Mouse (Mus musculus) left cerebral cortex, adult 9 months (tissue): Measurements from ENCODE around the gene Gm13083.
"Not testable (repeated sequence)": the region's sequence is repeated elsewhere in the genome, so short reads cannot be mapped to it uniquely, and the experiment has no call there.

ENCODE experiments used
- DNase-seq, 2 experiments: peaks; one replicate each; pipeline ENCODE4 v3.0.0; 2022; ENCODE audit warnings: low spot score in 2 of 2

Gene Gm13083

DNA sequence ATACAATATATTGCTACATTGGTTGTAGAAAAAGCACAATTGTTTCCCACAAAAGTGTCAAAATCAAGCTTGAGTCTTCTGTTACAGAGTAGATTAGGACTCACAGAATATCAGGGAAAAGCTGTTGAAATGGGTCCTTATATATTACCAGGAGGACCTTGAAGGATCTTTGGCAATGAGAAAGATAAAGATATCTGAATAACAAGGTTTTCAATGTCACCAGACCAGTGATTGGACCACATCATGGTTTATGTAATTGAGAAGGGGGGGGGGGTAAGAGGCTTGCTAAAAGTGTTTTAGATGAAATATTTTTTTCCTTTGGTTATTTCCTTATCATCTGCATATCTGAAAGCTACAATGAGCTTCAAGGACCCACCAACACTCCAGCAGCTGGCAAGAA is at the start of gene Gm13083:
Gene Gm13083, plus strand, starts transcription at position 301 of the 400 bp plus-strand sequence.
- not testable (repeated sequence) for DNase-seq

DNA sequence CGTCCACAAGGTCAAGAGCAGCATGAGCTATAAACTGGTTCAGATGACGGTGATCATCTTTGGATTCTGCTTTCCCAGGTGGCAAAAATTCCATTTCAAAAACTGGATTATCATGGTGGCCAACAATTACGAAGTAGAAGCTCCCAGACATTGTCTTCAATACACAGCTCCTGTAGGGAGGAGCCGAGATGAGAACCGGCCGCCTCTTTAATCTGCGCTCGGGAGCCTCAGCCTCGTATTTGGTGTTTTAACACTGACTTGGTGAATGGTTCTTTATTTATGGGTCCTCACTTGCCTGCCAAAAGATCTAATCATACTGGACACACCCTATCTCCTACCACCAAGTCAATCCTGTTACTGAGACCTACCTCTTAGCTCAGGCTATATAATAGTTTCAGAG is 2.9 kb upstream of the Gm13083 start:
- DNase-seq, result not testable (repeated sequence)

DNA sequence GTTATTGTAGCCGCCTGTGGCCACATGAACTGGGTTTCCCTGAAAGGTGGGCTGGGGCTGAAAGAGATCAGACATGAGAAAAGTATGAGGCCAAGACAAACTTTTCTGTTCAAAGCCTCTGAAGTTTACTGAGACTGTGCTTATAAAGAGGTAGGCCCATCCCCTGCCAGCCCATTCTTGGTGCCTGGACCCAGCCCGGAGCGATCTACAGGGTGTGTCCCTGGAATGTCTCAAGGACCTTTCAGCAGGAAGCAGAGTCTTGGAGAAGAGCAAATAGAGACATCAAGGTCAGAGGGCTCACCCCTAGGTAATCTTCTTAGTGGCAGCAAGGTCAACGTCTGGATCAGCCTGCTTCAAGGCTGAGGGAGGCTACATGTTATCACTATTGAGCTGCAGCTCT is 3.3 kb downstream of the Gm13083 start:
- DNase-seq, result not testable (repeated sequence)

GRCm38 (mm10) chr4:143657146-143657545 is 42.3 kb downstream of the Gm13083 start, which contains the start of gene Gm13088:
Gm13088 (minus strand) TSS chr4:143657246.
- not testable (repeated sequence) for DNase-seq
